Comparison of ENCODE assay signal across 15 mouse cellular contexts in the genomic region with DNA sequence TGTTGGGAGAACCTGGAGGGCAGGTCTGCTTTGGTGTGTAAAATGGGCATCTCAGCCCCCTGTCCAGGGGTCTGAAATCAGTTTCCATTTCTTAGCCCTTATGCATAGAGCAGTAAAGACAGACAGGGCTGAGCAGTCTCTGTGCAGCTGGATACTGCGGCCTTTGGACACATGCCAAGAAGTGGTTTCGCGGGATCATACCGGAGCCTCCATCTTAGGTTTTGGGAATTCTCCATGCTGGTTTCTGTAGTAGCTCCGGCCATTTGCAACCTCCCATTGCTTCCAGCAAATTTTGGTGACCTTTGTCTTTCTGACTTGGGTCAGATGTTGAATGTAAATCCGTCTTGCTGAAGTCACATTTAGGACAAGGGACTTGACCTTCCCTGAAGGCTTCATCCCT. TPM values are rescaled to one million over a fixed set of nuclear protein-coding genes. Genes with fewer than 3 reads are reported as not detected.
A peak's percentile ranks its signal among the peaks of the same experiment; 100 is the strongest.
DNase-seq lines count a peak whose midpoint lies in the region; ATAC-seq and TF ChIP-seq lines count a peak whose summit lies in the region.
"Had no signal": no experiment of that assay in that cellular context is flagged by ENCODE, and none has a peak within 500 bp of the region (broad histone marks: within the 10 kb centered on the region; RNA-seq: fewer than 3 reads in every experiment).

No protein-coding gene starts in this region.

- no peak overlapping the region for H3K27ac ChIP-seq in forebrain, embryonic 12.5 days
- H3K27ac ChIP-seq in forebrain, postnatal 0 days (ENCODE audit: low read depth, low read length), result no peak overlapping the region
- peak overlapping the region; percentile 78 for H3K27ac ChIP-seq in kidney, embryonic 15.5 days
- H3K27ac ChIP-seq in kidney, embryonic 14.5 days (ENCODE audit: low read depth, low read length), result no peak overlapping the region
- H3K27ac ChIP-seq in forebrain, embryonic 16.5 days (ENCODE audit: low read length), result no peak overlapping the region
- H3K27ac ChIP-seq: lung, embryonic 15.5 days; midbrain, embryonic 12.5 days had no signal

- H3K4me2 ChIP-seq in forebrain, embryonic 12.5 days, result peak overlapping the region; percentile 4; the same call in 1 of the 2 replicates
- H3K4me2 ChIP-seq in forebrain, postnatal 0 days (ENCODE audit: low read depth), result no peak overlapping the region
- 0 out of 2 replicates have a peak overlapping the region, but pooled peaks have one; percentile 10 for H3K4me2 ChIP-seq in kidney, embryonic 15.5 days
- H3K4me2 ChIP-seq in kidney, embryonic 14.5 days (replicated peaks; ENCODE audit: low read depth, low read length), result no peak overlapping the region
- H3K4me2 ChIP-seq in forebrain, embryonic 16.5 days (ENCODE audit: low read length), result no peak overlapping the region; the same call in 1 of the 2 replicates
- H3K4me2 ChIP-seq: lung, embryonic 15.5 days; midbrain, embryonic 12.5 days had no signal

- no peak for ATAC-seq in forebrain, embryonic 12.5 days (ENCODE audit: low FRiP score)
- no peak for ATAC-seq in forebrain, postnatal 0 days
- no peak for ATAC-seq in kidney, embryonic 15.5 days (replicated peaks; ENCODE audit: low FRiP score)
- ATAC-seq in kidney, embryonic 14.5 days (ENCODE audit: low FRiP score, low TSS enrichment), result no peak
- ATAC-seq in forebrain, embryonic 16.5 days, result peak; percentile 29; the same call in 1 of the 2 replicates
- ATAC-seq: CD4-positive, CD25-positive, alpha-beta regulatory T cell, adult 4 months had no signal

- no peak overlapping the region for H3K4me3 ChIP-seq in forebrain, embryonic 12.5 days (replicated peaks)
- no peak overlapping the region for H3K4me3 ChIP-seq in forebrain, postnatal 0 days (ENCODE audit: low read depth, low read length)
- H3K4me3 ChIP-seq in kidney, embryonic 15.5 days (replicated peaks), result no peak overlapping the region
- no peak overlapping the region for H3K4me3 ChIP-seq in kidney, embryonic 14.5 days (ENCODE audit: low read length)
- H3K4me3 ChIP-seq in forebrain, embryonic 16.5 days (replicated peaks; ENCODE audit: low read length), result no peak overlapping the region
- H3K4me3 ChIP-seq: lung, embryonic 15.5 days; midbrain, embryonic 12.5 days had no signal

- no peaks in the 10 kb centered on the region for H3K36me3 ChIP-seq in forebrain, embryonic 12.5 days (replicated peaks)
- H3K36me3 ChIP-seq in forebrain, postnatal 0 days (ENCODE audit: insufficient read depth), result no peaks in the 10 kb centered on the region
- no peaks in the 10 kb centered on the region for H3K36me3 ChIP-seq in kidney, embryonic 15.5 days
- no peaks in the 10 kb centered on the region for H3K36me3 ChIP-seq in kidney, embryonic 14.5 days (ENCODE audit: control insufficient read depth, insufficient read depth, low read length)
- H3K36me3 ChIP-seq in forebrain, embryonic 16.5 days (ENCODE audit: control insufficient read depth, insufficient read depth), result no peaks in the 10 kb centered on the region
- H3K36me3 ChIP-seq: lung, embryonic 15.5 days; midbrain, embryonic 12.5 days had no signal

- no peak for DNase-seq in forebrain, postnatal 0 days
- peak; percentile 74 for DNase-seq in MN1 (ENCODE audit: low spot score)
- DNase-seq in gastrocnemius, postnatal 4 days (ENCODE audit: low spot score in 2 of 2), result no peak
- DNase-seq in B cell, adult 2 months, result no peak
- DNase-seq: gastrocnemius, postnatal 10 days had no signal

- no peak for TF ChIP-seq CTCF in forebrain, postnatal 0 days (IDR thresholded peaks at IDR 0.05; ENCODE audit: low read depth)

- no peaks in the 10 kb centered on the region for H3K9me3 ChIP-seq in forebrain, embryonic 12.5 days
- no peaks in the 10 kb centered on the region for H3K9me3 ChIP-seq in forebrain, postnatal 0 days (ENCODE audit: low read length)
- H3K9me3 ChIP-seq in kidney, embryonic 15.5 days (replicated peaks), result no peaks in the 10 kb centered on the region
- no peaks in the 10 kb centered on the region for H3K9me3 ChIP-seq in kidney, embryonic 14.5 days (ENCODE audit: control insufficient read depth, low read length)
- H3K9me3 ChIP-seq in forebrain, embryonic 16.5 days (ENCODE audit: control insufficient read depth, low read length), result no peaks in the 10 kb centered on the region
- H3K9me3 ChIP-seq: lung, embryonic 15.5 days; midbrain, embryonic 12.5 days had no signal

- 72% methylated on average over 6 of the region's 6 CpGs for WGBS in forebrain, embryonic 12.5 days
- 38% methylated on average over 6 of the region's 6 CpGs for WGBS in forebrain, postnatal 0 days
- 34% methylated on average over 6 of the region's 6 CpGs for WGBS in kidney, embryonic 15.5 days
- 61% methylated on average over 6 of the region's 6 CpGs for WGBS in kidney, embryonic 14.5 days
- WGBS in forebrain, embryonic 16.5 days, result 51% methylated on average over 6 of the region's 6 CpGs

- no peak overlapping the region for H3K9ac ChIP-seq in forebrain, embryonic 12.5 days
- no peak overlapping the region for H3K9ac ChIP-seq in forebrain, postnatal 0 days
- no peak overlapping the region for H3K9ac ChIP-seq in kidney, embryonic 15.5 days
- H3K9ac ChIP-seq in kidney, embryonic 14.5 days (ENCODE audit: low read depth, low read length), result no peak overlapping the region
- no peak overlapping the region for H3K9ac ChIP-seq in forebrain, embryonic 16.5 days (replicated peaks; ENCODE audit: low read depth, low read length)
- H3K9ac ChIP-seq: lung, embryonic 15.5 days; midbrain, embryonic 12.5 days had no signal

- H3K4me1 ChIP-seq in forebrain, embryonic 12.5 days, result peaks cover 32% of the 10 kb centered on the region
- H3K4me1 ChIP-seq in forebrain, postnatal 0 days (ENCODE audit: insufficient read depth), result no peaks in the 10 kb centered on the region
- peaks cover 74% of the 10 kb centered on the region for H3K4me1 ChIP-seq in kidney, embryonic 15.5 days
- peaks cover 27% of the 10 kb centered on the region for H3K4me1 ChIP-seq in kidney, embryonic 14.5 days (ENCODE audit: control insufficient read depth, insufficient read depth, low read length)
- peaks cover 11% of the 10 kb centered on the region; the same call in 1 of the 2 replicates for H3K4me1 ChIP-seq in forebrain, embryonic 16.5 days (replicated peaks; ENCODE audit: control insufficient read depth, insufficient read depth, low read length)

- H3K27me3 ChIP-seq in forebrain, embryonic 12.5 days, result no peaks in the 10 kb centered on the region
- no peaks in the 10 kb centered on the region for H3K27me3 ChIP-seq in forebrain, postnatal 0 days (ENCODE audit: insufficient read depth, low read length)
- no peaks in the 10 kb centered on the region for H3K27me3 ChIP-seq in kidney, embryonic 15.5 days
- no peaks in the 10 kb centered on the region for H3K27me3 ChIP-seq in kidney, embryonic 14.5 days (ENCODE audit: control insufficient read depth, insufficient read depth, low read length)
- no peaks in the 10 kb centered on the region for H3K27me3 ChIP-seq in forebrain, embryonic 16.5 days (replicated peaks; ENCODE audit: control insufficient read depth, insufficient read depth, low read length)
- H3K27me3 ChIP-seq: lung, embryonic 15.5 days; midbrain, embryonic 12.5 days had no signal

RNA-seq across cellular contexts. Expression of a gene that starts 10.8 kb away (rescaled TPM):
- polyA plus RNA-seq in forebrain, embryonic 12.5 days (2016; fragmentation: Nextera tagmentation; extraction: Ambion mirVana), result 223 TPM in 2 replicates
- 92.9 and 97.3 TPM in 2 replicates for total RNA-seq in forebrain, postnatal 0 days (2014; rRNA removed)
- 53.7 and 55.7 TPM in 2 replicates for polyA plus RNA-seq in forebrain, postnatal 0 days (2015; fragmentation: Nextera tagmentation; extraction: Ambion mirVana)
- 398 and 438 TPM in 2 replicates for polyA plus RNA-seq in kidney, embryonic 15.5 days (2015; fragmentation: Nextera tagmentation; extraction: Ambion mirVana)
- polyA plus RNA-seq in kidney, embryonic 14.5 days (2014; fragmentation: Nextera tagmentation; extraction: Ambion mirVana), result 279 and 333 TPM in 2 replicates
- polyA plus RNA-seq in forebrain, embryonic 16.5 days (2015; fragmentation: Nextera tagmentation; extraction: Ambion mirVana), result 98.3 and 107 TPM in 2 replicates
- 100 to 1,000 TPM; 167 to 170 TPM for total RNA-seq in gastrocnemius, postnatal 4 days (2021)

RNA-seq across cellular contexts. Expression of a gene that starts 22.7 kb away (rescaled TPM):
- 0.81 and 1.1 TPM in 2 replicates for polyA plus RNA-seq in forebrain, embryonic 12.5 days (2016; fragmentation: Nextera tagmentation; extraction: Ambion mirVana)
- 0.24 and 0.77 TPM in 2 replicates for total RNA-seq in forebrain, postnatal 0 days (2014; rRNA removed)
- 0.09 and 0.41 TPM in 2 replicates for polyA plus RNA-seq in forebrain, postnatal 0 days (2015; fragmentation: Nextera tagmentation; extraction: Ambion mirVana)
- polyA plus RNA-seq in kidney, embryonic 15.5 days (2015; fragmentation: Nextera tagmentation; extraction: Ambion mirVana), result 14.9 and 15.2 TPM in 2 replicates
- 4.1 and 9.0 TPM in 2 replicates for polyA plus RNA-seq in kidney, embryonic 14.5 days (2014; fragmentation: Nextera tagmentation; extraction: Ambion mirVana)
- 0.48 and 1.2 TPM in 2 replicates for polyA plus RNA-seq in forebrain, embryonic 16.5 days (2015; fragmentation: Nextera tagmentation; extraction: Ambion mirVana)
- total RNA-seq in gastrocnemius, postnatal 4 days (2021), result under 1 TPM in 1 of 2 experiments, not detected in 1; 0.42 TPM

RNA-seq across cellular contexts. Expression of a gene that starts 30.8 kb away (rescaled TPM):
- polyA plus RNA-seq in forebrain, embryonic 12.5 days (2016; fragmentation: Nextera tagmentation; extraction: Ambion mirVana), result 14.8 and 16.2 TPM in 2 replicates
- total RNA-seq in forebrain, postnatal 0 days (2014; rRNA removed), result 4.9 and 7.8 TPM in 2 replicates
- polyA plus RNA-seq in forebrain, postnatal 0 days (2015; fragmentation: Nextera tagmentation; extraction: Ambion mirVana), result 14.9 and 15.4 TPM in 2 replicates
- polyA plus RNA-seq in kidney, embryonic 15.5 days (2015; fragmentation: Nextera tagmentation; extraction: Ambion mirVana), result 7.4 and 8.3 TPM in 2 replicates
- polyA plus RNA-seq in kidney, embryonic 14.5 days (2014; fragmentation: Nextera tagmentation; extraction: Ambion mirVana), result 9.6 and 11.1 TPM in 2 replicates
- polyA plus RNA-seq in forebrain, embryonic 16.5 days (2015; fragmentation: Nextera tagmentation; extraction: Ambion mirVana), result 12.4 and 15.3 TPM in 2 replicates
- under 1 TPM in 1 of 2 experiments, not detected in 1; 0.47 TPM for total RNA-seq in gastrocnemius, postnatal 4 days (2021)
- polyA plus RNA-seq: CD4-positive, CD25-positive, alpha-beta regulatory T cell, adult 4 months had no signal

RNA-seq across cellular contexts. Expression of a gene that starts 31.0 kb away (rescaled TPM):
- polyA plus RNA-seq in forebrain, embryonic 12.5 days (2016; fragmentation: Nextera tagmentation; extraction: Ambion mirVana), result 223 and 250 TPM in 2 replicates
- total RNA-seq in forebrain, postnatal 0 days (2014; rRNA removed), result 427 and 473 TPM in 2 replicates
- polyA plus RNA-seq in forebrain, postnatal 0 days (2015; fragmentation: Nextera tagmentation; extraction: Ambion mirVana), result 309 and 328 TPM in 2 replicates
- polyA plus RNA-seq in kidney, embryonic 15.5 days (2015; fragmentation: Nextera tagmentation; extraction: Ambion mirVana), result 62.1 and 74.5 TPM in 2 replicates
- polyA plus RNA-seq in kidney, embryonic 14.5 days (2014; fragmentation: Nextera tagmentation; extraction: Ambion mirVana), result 58.8 and 59.7 TPM in 2 replicates
- polyA plus RNA-seq in forebrain, embryonic 16.5 days (2015; fragmentation: Nextera tagmentation; extraction: Ambion mirVana), result 415 and 495 TPM in 2 replicates
- total RNA-seq in gastrocnemius, postnatal 4 days (2021), result 1 to 10 TPM; 1.2 to 1.3 TPM

RNA-seq across cellular contexts. Expression of a gene that starts 42.6 kb away (rescaled TPM):
- polyA plus RNA-seq in forebrain, embryonic 12.5 days (2016; fragmentation: Nextera tagmentation; extraction: Ambion mirVana), result not detected in 2 replicates
- total RNA-seq in forebrain, postnatal 0 days (2014; rRNA removed), result not detected in 2 replicates
- polyA plus RNA-seq in forebrain, postnatal 0 days (2015; fragmentation: Nextera tagmentation; extraction: Ambion mirVana), result 0.15 TPM in 1 of 2 replicates, not detected in the other
- polyA plus RNA-seq in kidney, embryonic 15.5 days (2015; fragmentation: Nextera tagmentation; extraction: Ambion mirVana), result 2.6 and 3.4 TPM in 2 replicates
- polyA plus RNA-seq in kidney, embryonic 14.5 days (2014; fragmentation: Nextera tagmentation; extraction: Ambion mirVana), result not detected in 2 replicates
- not detected in 2 replicates for polyA plus RNA-seq in forebrain, embryonic 16.5 days (2015; fragmentation: Nextera tagmentation; extraction: Ambion mirVana)
- under 1 TPM in 1 of 2 experiments, not detected in 1; 0.29 TPM for total RNA-seq in gastrocnemius, postnatal 4 days (2021)
- total RNA-seq: left cerebral cortex, postnatal 10 days had no signal
- polyA plus RNA-seq: CD4-positive, CD25-positive, alpha-beta regulatory T cell, adult 4 months; heart, postnatal 0 days; large intestine, adult 2 months; midbrain, embryonic 12.5 days had no signal

Comparison
In these comparisons a context has a peak if more than half of its experiments do, and no peak if none do; other contexts are left out.
1. H3K4me2 ChIP-seq: peak in forebrain, embryonic 12.5 days (single experiment) and kidney, embryonic 15.5 days (single experiment); none in forebrain, postnatal 0 days (single experiment), kidney, embryonic 14.5 days (single experiment) and forebrain, embryonic 16.5 days (single experiment).